Mouse (Mus musculus) MEL (cell line): ENCODE results near the gene Lrrfip2. TPM values are rescaled to one million over a fixed set of nuclear protein-coding genes. Genes with fewer than 3 reads are reported as not detected.

ENCODE experiments used
- DNase-seq: peaks from one replicate; pipeline ENCODE4 v3.0.0; 2011; ENCODE audit warnings: low read depth, low spot score
- H3K27ac ChIP-seq: 2 replicates; pipeline ENCODE4 v1.5.1; 2012; ENCODE audit warnings: low read depth, mild to moderate bottlenecking, control low read depth, low read length, moderate library complexity; ENCODE audit not compliant: control insufficient read depth
- H3K27me3 ChIP-seq, 2 experiments: fragments of 150-350 bp in 1 of 2; sonication (generic) in 1 of 2; 2 replicates each; pipeline ENCODE4 v1.6.1; 2012; ENCODE audit warnings: low read length in 2 of 2, mild to moderate bottlenecking in 2 of 2, improper control_type of control experiment in 1 of 2, moderate library complexity in 1 of 2; ENCODE audit not compliant: insufficient read depth in 2 of 2, control insufficient read depth in 1 of 2
- H3K36me3 ChIP-seq, 2 experiments: 2 replicates each; pipeline ENCODE4 v1.6.1; 2012 to 2014; ENCODE audit warnings: low read length in 2 of 2, improper control_type of control experiment in 1 of 2, inconsistent platforms in 1 of 2, mild to moderate bottlenecking in 1 of 2; ENCODE audit not compliant: insufficient read depth in 2 of 2, control insufficient read depth in 1 of 2
- H3K4me1 ChIP-seq, 2 experiments: fragments of 150-350 bp in 1 of 2; sonication (generic) in 1 of 2; 2 replicates each; pipeline ENCODE4 v1.6.1; 2012; ENCODE audit warnings: low read length in 2 of 2, improper control_type of control experiment in 1 of 2, mild to moderate bottlenecking in 1 of 2; ENCODE audit not compliant: insufficient read depth in 2 of 2, control insufficient read depth in 1 of 2
- H3K4me3 ChIP-seq, 2 experiments: fragments of 150-350 bp in 1 of 2; sonication (generic) in 1 of 2; 2 replicates each; pipeline ENCODE4 v1.5.1; 2012; ENCODE audit warnings: low read depth in 2 of 2, low read length in 2 of 2, mild to moderate bottlenecking in 2 of 2, moderate library complexity in 2 of 2, control low read depth in 1 of 2, improper control_type of control experiment in 1 of 2; ENCODE audit not compliant: control insufficient read depth in 1 of 2, insufficient read depth in 1 of 2
- H3K79me2 ChIP-seq: 2 replicates; pipeline ENCODE4 v1.6.1; 2012; ENCODE audit warnings: mild to moderate bottlenecking, low read length, moderate library complexity; ENCODE audit not compliant: control insufficient read depth, poor library complexity, insufficient read depth
- H3K9ac ChIP-seq: 2 replicates; pipeline ENCODE4 v1.6.1; 2012; ENCODE audit warnings: low read depth, mild to moderate bottlenecking, control low read depth, low read length, moderate library complexity; ENCODE audit not compliant: control insufficient read depth, poor library complexity, severe bottlenecking
- H3K9me3 ChIP-seq: fragments of 150-350 bp; sonication (generic); replicated peaks from 2 replicates; pipeline ENCODE4 v1.6.1; 2012; ENCODE audit warnings: mild to moderate bottlenecking, low read length, improper control_type of control experiment, moderate library complexity; ENCODE audit not compliant: insufficient read depth
- CHD1 ChIP-seq: IDR thresholded peaks from 2 replicates; pipeline ENCODE4 v1.6.1; 2012; ENCODE audit warnings: low read depth, mild to moderate bottlenecking, inconsistent platforms, low read length, improper control_type of control experiment
- CTCF ChIP-seq, 3 experiments: IDR thresholded peaks in 2 of 3; conservative IDR thresholded peaks in 1 of 3; 2 replicates each; pipeline ENCODE4 v1.5.1; 2011 to 2012; ENCODE audit warnings: low read length in 3 of 3, low read depth in 2 of 3, mild to moderate bottlenecking in 2 of 3, improper control_type of control experiment in 1 of 3, inconsistent platforms in 1 of 3, mixed read lengths in 1 of 3, moderate library complexity in 1 of 3; ENCODE audit not compliant: control insufficient read depth in 1 of 3, insufficient read depth in 1 of 3, poor library complexity in 1 of 3, severe bottlenecking in 1 of 3
- EP300 ChIP-seq, 2 experiments: IDR thresholded peaks; 2 replicates each; pipeline ENCODE4 v1.6.1; 2011; ENCODE audit warnings: improper control_type of control experiment in 2 of 2, low read length in 2 of 2, low read depth in 1 of 2, mild to moderate bottlenecking in 1 of 2
- ETS1 ChIP-seq: IDR thresholded peaks from 2 replicates; pipeline ENCODE4 v1.6.1; 2012; ENCODE audit warnings: low read depth, mild to moderate bottlenecking, inconsistent platforms, low read length, improper control_type of control experiment, moderate library complexity
- GABPA ChIP-seq: IDR thresholded peaks from 2 replicates; pipeline ENCODE4 v1.6.1; 2012; ENCODE audit warnings: low read depth, mild to moderate bottlenecking, inconsistent platforms, low read length, improper control_type of control experiment, moderate library complexity
- GATA1 ChIP-seq: IDR thresholded peaks from 2 replicates; pipeline ENCODE4 v1.6.1; 2011; ENCODE audit warnings: low read depth, low read length, improper control_type of control experiment
- MAFK ChIP-seq: IDR thresholded peaks from 2 replicates; pipeline ENCODE4 v1.6.1; 2011; ENCODE audit warnings: low read depth, mild to moderate bottlenecking, low read length, improper control_type of control experiment, borderline replicate concordance
- MAX ChIP-seq: IDR thresholded peaks from 2 replicates; pipeline ENCODE4 v1.6.1; 2011; ENCODE audit warnings: low read length, improper control_type of control experiment
- MXI1 ChIP-seq: IDR thresholded peaks from 2 replicates; pipeline ENCODE4 v1.6.1; 2011; ENCODE audit warnings: mild to moderate bottlenecking, low read depth, low read length, improper control_type of control experiment
- MYC ChIP-seq: IDR thresholded peaks from 2 replicates; pipeline ENCODE4 v1.6.1; 2011; ENCODE audit warnings: low read depth, mild to moderate bottlenecking, low read length, improper control_type of control experiment, moderate library complexity
- NRF1 ChIP-seq: IDR thresholded peaks from 2 replicates; pipeline ENCODE4 v1.6.1; 2014; ENCODE audit warnings: low read depth, mild to moderate bottlenecking, inconsistent platforms, low read length, improper control_type of control experiment, moderate library complexity; ENCODE audit not compliant: poor library complexity, insufficient read depth, severe bottlenecking
- SIN3A ChIP-seq: IDR thresholded peaks from 2 replicates; pipeline ENCODE4 v1.6.1; 2012; ENCODE audit warnings: low read length, improper control_type of control experiment, inconsistent platforms
- SMC3 ChIP-seq: IDR thresholded peaks from 2 replicates; pipeline ENCODE4 v1.6.1; 2011; ENCODE audit warnings: low read depth, low read length, improper control_type of control experiment
- TAL1 ChIP-seq: IDR thresholded peaks from 2 replicates; pipeline ENCODE4 v1.6.1; 2012; ENCODE audit warnings: mild to moderate bottlenecking, inconsistent platforms, low read length, moderate library complexity, mixed read lengths
- TCF12 ChIP-seq: IDR thresholded peaks from 2 replicates; pipeline ENCODE4 v1.6.1; 2014; ENCODE audit warnings: low read depth, mild to moderate bottlenecking, inconsistent platforms, low read length, improper control_type of control experiment, moderate library complexity
- UBTF ChIP-seq: IDR thresholded peaks from 2 replicates; pipeline ENCODE4 v1.6.1; 2012; ENCODE audit warnings: low read depth, mild to moderate bottlenecking, inconsistent platforms, low read length, improper control_type of control experiment, moderate library complexity, borderline replicate concordance; ENCODE audit not compliant: insufficient read depth
- polyA plus RNA-seq, 2 experiments: library from polyadenylated mRNA; stranded (reverse) in 1 of 2; unstranded in 1 of 2; fragments of >175 nt in 1 of 2; fragments of >200 nt in 1 of 2; gene quantifications; 2 replicates each; pipeline versions ENCODE4 v1.2.1 to v1.2.4; 2012; ENCODE audit warnings: low replicate concordance in 2 of 2, low read depth in 1 of 2; ENCODE audit not compliant: insufficient read length in 2 of 2, insufficient read depth in 1 of 2, missing spikeins in 1 of 2
- total RNA-seq: library from RNA; depleted of rRNA; stranded (reverse); fragments of 300-350 nt; gene quantifications from 2 replicates; pipeline ENCODE4 v1.2.3, GENCODE M21; 2012

Lrrfip2 gene
- total and polyA plus RNA-seq, 3 experiments, result 26.0 to 42.7 TPM; not detected in 1

GRCm38 (mm10) chr9:111271434-111272160, 154.2 kb downstream of the Lrrfip2 start, which contains the start of the genes Mlh1 and Epm2aip1 (continued):
- TF ChIP-seq SMC3, result no peak
- TF ChIP-seq MAFK, result no peak
- no peak for TF ChIP-seq EP300 (IDR thresholded peaks at IDR 0.05; ENCODE audit: low read depth in 1 of 2, low read length in 2 of 2)
- TF ChIP-seq MAX, result peak; percentile 36; the same call in 1 of the 2 replicates

- Histone ChIP-seq H3K4me3 (peak overlapping the region; percentile 74 to 84), H3K27me3 (no peaks in the 10 kb centered on the region), H3K4me1 (peaks cover 10 to 11% of the 10 kb centered on the region in 2 experiments), H3K9me3 (no peaks in the 10 kb centered on the region), H3K27ac (peak overlapping the region; percentile 81), H3K79me2 (peaks cover 47% of the 10 kb centered on the region), H3K9ac (peak overlapping the region; percentile 90)
- no peak for TF ChIP-seq TAL1
- TF ChIP-seq NRF1, result no peak
- no peak for TF ChIP-seq UBTF
- TF ChIP-seq SIN3A, result no peak
- no peak for TF ChIP-seq MYC
- TF ChIP-seq GATA1, result no peak
- 0 out of 2 replicates have a peak, but pooled peaks have one; percentile 11 for TF ChIP-seq MAX
- TF ChIP-seq CHD1, result no peak
- TF ChIP-seq TCF12, result no peak
- TF ChIP-seq MAFK, result no peak
- TF ChIP-seq ETS1, result no peak
- no peak for TF ChIP-seq CTCF (IDR thresholded peaks at IDR 0.05 in 2 of 3, conservative IDR thresholded peaks at IDR 0.05 in 1 of 3; ENCODE audit: control insufficient read depth in 1 of 3, insufficient read depth in 1 of 3, low read depth in 2 of 3, low read length in 3 of 3, poor library complexity in 1 of 3, severe bottlenecking in 1 of 3)
- no peak for TF ChIP-seq GABPA
- peak; percentile 11; the same call in 1 of the 2 replicates for TF ChIP-seq MXI1
- TF ChIP-seq SMC3, result no peak
- TF ChIP-seq, all 39 proteins: peak for 2
- DNase-seq, result peak; percentile 68
- peaks cover 0 to 47% of the 10 kb centered on the region in 2 experiments; a peak in 3 of 4 replicates for H3K36me3 ChIP-seq
Measured at GRCm38 (mm10) chr9:111272356-111272755, 155.0 kb downstream of the Lrrfip2 start.
